Mouse (Mus musculus): Measurements from ENCODE around the gene Accs. TPM values are rescaled to one million over a fixed set of nuclear protein-coding genes. Genes with fewer than 3 reads are reported as not detected.

Accs gene
- polyA plus RNA-seq, 1 experiment from 2014 or later, result 9.2 TPM

- no peak overlapping the region for H3K4me3 ChIP-seq
- peaks cover 29% of the 10 kb centered on the region for H3K4me1 ChIP-seq
- no peak for ATAC-seq (ENCODE audit: borderline replicate concordance, extremely low read depth, low FRiP score, low TSS enrichment)
- no peak overlapping the region for H3K4me2 ChIP-seq
- no peaks in the 10 kb centered on the region for H3K27me3 ChIP-seq
- no peaks in the 10 kb centered on the region for H3K36me3 ChIP-seq
- H3K9me3 ChIP-seq, result no peaks in the 10 kb centered on the region
- no peak overlapping the region for H3K27ac ChIP-seq
- WGBS, result 38% methylated on average over 5 of the region's 5 CpGs
- H3K9ac ChIP-seq, result no peak overlapping the region
Measured at GRCm38 (mm10) chr2:93877005-93877404, 27.3 kb upstream of the Accs start.

GRCm38 (mm10) chr2:93874606-93875005 lies 24.9 kb upstream of the Accs start:
- Histone ChIP-seq H3K27ac (peak overlapping the region; percentile 56), H3K36me3 (no peaks in the 10 kb centered on the region), H3K4me1 (peaks cover 15% of the 10 kb centered on the region), H3K4me2 (no peak overlapping the region), H3K9ac (no peak overlapping the region), H3K27me3 (no peaks in the 10 kb centered on the region), H3K9me3 (no peaks in the 10 kb centered on the region), H3K4me3 (no peak overlapping the region)
- 80% methylated on average over 3 of the region's 3 CpGs for WGBS
- ATAC-seq (ENCODE audit: borderline replicate concordance, extremely low read depth, low FRiP score, low TSS enrichment), result no peak

- H3K36me3 ChIP-seq, result no peaks in the 10 kb centered on the region
- no peak for ATAC-seq (ENCODE audit: borderline replicate concordance, extremely low read depth, low FRiP score, low TSS enrichment)
- H3K9ac ChIP-seq, result no peak overlapping the region
- peak overlapping the region; percentile 56 for H3K27ac ChIP-seq
- H3K4me3 ChIP-seq, result no peak overlapping the region
- H3K4me1 ChIP-seq, result peaks cover 15% of the 10 kb centered on the region
- no peaks in the 10 kb centered on the region for H3K9me3 ChIP-seq
- H3K27me3 ChIP-seq, result no peaks in the 10 kb centered on the region
- WGBS, result 30% methylated on average over 2 of the region's 2 CpGs
- H3K4me2 ChIP-seq, result no peak overlapping the region
Measured at GRCm38 (mm10) chr2:93874227-93874514, 24.4 kb upstream of the Accs start.

- Histone ChIP-seq H3K4me1 (peaks cover 15% of the 10 kb centered on the region), H3K4me2 (no peak overlapping the region), H3K27me3 (no peaks in the 10 kb centered on the region), H3K9me3 (no peaks in the 10 kb centered on the region), H3K27ac (peak overlapping the region; percentile 56), H3K9ac (no peak overlapping the region), H3K36me3 (no peaks in the 10 kb centered on the region), H3K4me3 (no peak overlapping the region)
- ATAC-seq (ENCODE audit: borderline replicate concordance, extremely low read depth, low FRiP score, low TSS enrichment), result peak; percentile 77
- 16% methylated on average over 12 of the region's 12 CpGs for WGBS
Measured at GRCm38 (mm10) chr2:93873449-93874226, 23.9 kb upstream of the Accs start.

GRCm38 (mm10) chr2:93872257-93872656 lies 22.5 kb upstream of the Accs start:
- H3K9me3 ChIP-seq, result no peaks in the 10 kb centered on the region
- no peaks in the 10 kb centered on the region for H3K27me3 ChIP-seq
- H3K9ac ChIP-seq, result no peak overlapping the region
- H3K4me3 ChIP-seq, result no peak overlapping the region
- no peak overlapping the region for H3K4me2 ChIP-seq
- H3K27ac ChIP-seq, result no peak overlapping the region
- H3K36me3 ChIP-seq, result no peaks in the 10 kb centered on the region
- WGBS, result 79% methylated on average over 7 of the region's 7 CpGs
- H3K4me1 ChIP-seq, result peaks cover 15% of the 10 kb centered on the region
- no peak for ATAC-seq (ENCODE audit: borderline replicate concordance, extremely low read depth, low FRiP score, low TSS enrichment)

- Histone ChIP-seq H3K36me3 (no peaks in the 10 kb centered on the region), H3K27me3 (no peaks in the 10 kb centered on the region), H3K4me3 (no peak overlapping the region), H3K9me3 (no peaks in the 10 kb centered on the region), H3K9ac (no peak overlapping the region), H3K4me1 (peaks cover 15% of the 10 kb centered on the region), H3K27ac (no peak overlapping the region), H3K4me2 (no peak overlapping the region)
- ATAC-seq (ENCODE audit: borderline replicate concordance, extremely low read depth, low FRiP score, low TSS enrichment), result no peak
- WGBS, result 85% methylated on average over 4 of the region's 4 CpGs
Measured at GRCm38 (mm10) chr2:93871411-93871925, 21.7 kb upstream of the Accs start.

- H3K4me3 ChIP-seq, result no peak overlapping the region
- no peaks in the 10 kb centered on the region for H3K27me3 ChIP-seq
- H3K4me2 ChIP-seq, result no peak overlapping the region
- H3K9me3 ChIP-seq, result no peaks in the 10 kb centered on the region
- peaks cover 15% of the 10 kb centered on the region for H3K4me1 ChIP-seq
- no peaks in the 10 kb centered on the region for H3K36me3 ChIP-seq
- 45% methylated on average over 4 of the region's 4 CpGs for WGBS
- no peak overlapping the region for H3K27ac ChIP-seq
- no peak for ATAC-seq (ENCODE audit: borderline replicate concordance, extremely low read depth, low FRiP score, low TSS enrichment)
- no peak overlapping the region for H3K9ac ChIP-seq
Measured at GRCm38 (mm10) chr2:93870842-93871241, 21.1 kb upstream of the Accs start.

- Histone ChIP-seq H3K9ac (no peak within 1 kb of the TSS), H3K27ac (no peak within 1 kb of the TSS), H3K9me3 (no peaks in the 10 kb centered on the region), H3K4me3 (no peak within 1 kb of the TSS), H3K4me1 (peaks cover 9% of the 10 kb centered on the region), H3K27me3 (no peaks in the 10 kb centered on the region), H3K36me3 (no peaks in the 10 kb centered on the region), H3K4me2 (no peak within 1 kb of the TSS)
- 69% methylated on average over 7 of the region's 7 CpGs for WGBS
- ATAC-seq (ENCODE audit: borderline replicate concordance, extremely low read depth, low FRiP score, low TSS enrichment), result no peak
Measured at GRCm38 (mm10) chr2:93869107-93869600, 19.4 kb upstream of the Accs start, which contains the start of gene Accsl. Gene Accsl (minus strand): TSS chr2:93869157.

GRCm38 (mm10) chr2:93868566-93868965 lies 18.8 kb upstream of the Accs start:
- no peaks in the 10 kb centered on the region for H3K9me3 ChIP-seq
- no peaks in the 10 kb centered on the region for H3K36me3 ChIP-seq
- no peaks in the 10 kb centered on the region for H3K27me3 ChIP-seq
- WGBS, result 80% methylated on average over 11 of the region's 11 CpGs
- H3K9ac ChIP-seq, result no peak overlapping the region
- no peak overlapping the region for H3K27ac ChIP-seq
- no peak overlapping the region for H3K4me3 ChIP-seq
- H3K4me2 ChIP-seq, result no peak overlapping the region
- peaks cover 4% of the 10 kb centered on the region for H3K4me1 ChIP-seq
- no peak for ATAC-seq (ENCODE audit: borderline replicate concordance, extremely low read depth, low FRiP score, low TSS enrichment)

- 72% methylated on average over 4 of the region's 4 CpGs for WGBS
- no peaks in the 10 kb centered on the region for H3K4me1 ChIP-seq
Measured at GRCm38 (mm10) chr2:93863229-93863628, 13.5 kb upstream of the Accs start.

GRCm38 (mm10) chr2:93858845-93859244 lies 9.1 kb upstream of the Accs start:
- no peaks in the 10 kb centered on the region for H3K4me1 ChIP-seq
- H3K36me3 ChIP-seq, result no peaks in the 10 kb centered on the region
- H3K27ac ChIP-seq, result no peak overlapping the region
- no peak for ATAC-seq (ENCODE audit: borderline replicate concordance, extremely low read depth, low FRiP score, low TSS enrichment)
- no peaks in the 10 kb centered on the region for H3K27me3 ChIP-seq
- no peak overlapping the region for H3K4me2 ChIP-seq
- H3K9me3 ChIP-seq, result no peaks in the 10 kb centered on the region
- WGBS, result 55% methylated on average over 12 of the region's 12 CpGs
- H3K4me3 ChIP-seq, result no peak overlapping the region
- H3K9ac ChIP-seq, result no peak overlapping the region

More at GRCm38 (mm10) chr2:93863229-93863628, 13.5 kb upstream of the Accs start:
- Histone ChIP-seq H3K27ac (no peak overlapping the region), H3K9ac (no peak overlapping the region), H3K4me2 (no peak overlapping the region), H3K27me3 (no peaks in the 10 kb centered on the region), H3K36me3 (no peaks in the 10 kb centered on the region), H3K4me3 (no peak overlapping the region), H3K9me3 (no peaks in the 10 kb centered on the region)
- ATAC-seq (ENCODE audit: borderline replicate concordance, extremely low read depth, low FRiP score, low TSS enrichment), result no peak

GRCm38 (mm10) chr2:93851303-93851702 lies 1.6 kb upstream of the Accs start:
- Histone ChIP-seq H3K9ac (no peak overlapping the region), H3K4me1 (peaks cover 8% of the 10 kb centered on the region), H3K4me3 (no peak overlapping the region), H3K36me3 (no peaks in the 10 kb centered on the region; the same call in 1 of the 2 replicates), H3K27ac (no peak overlapping the region), H3K4me2 (no peak overlapping the region), H3K27me3 (no peaks in the 10 kb centered on the region), H3K9me3 (no peaks in the 10 kb centered on the region)
- 78% methylated on average over 1 of the region's 1 CpGs for WGBS
- no peak for ATAC-seq (ENCODE audit: borderline replicate concordance, extremely low read depth, low FRiP score, low TSS enrichment)
